Mouse (Mus musculus) heart, embryonic 14.5 days (tissue): ENCODE measurements around the gene Pax5. TPM values are rescaled to one million over a fixed set of nuclear protein-coding genes. Genes with fewer than 3 reads are reported as not detected.

Experiments
- ATAC-seq: fragments of 200-750 bp; cut with Nextera tagmentation; 2 replicates; pipeline ENCODE4 v1.8.0; 2017; ENCODE audit warnings: low read depth, moderate TSS enrichment; ENCODE audit not compliant: insufficient number of reproducible peaks, insufficient read depth, low FRiP score
- H3K27ac ChIP-seq, 2 experiments: fragments of 200-500 bp in 1 of 2; fragments of 300-500 bp in 1 of 2; sonication (generic) in 1 of 2; replicated peaks in 1 of 2; 2 replicates each; pipeline ENCODE4 v1.5.1; 2012 to 2014; ENCODE audit warnings: low read depth in 2 of 2, low read length in 2 of 2, control low read depth in 1 of 2, mild to moderate bottlenecking in 1 of 2, mixed read lengths in 1 of 2; ENCODE audit not compliant: control insufficient read depth in 1 of 2, insufficient read depth in 1 of 2
- H3K27me3 ChIP-seq: fragments of 300-500 bp; sonication (generic); 2 replicates; pipeline ENCODE4 v1.6.1; 2014; ENCODE audit warnings: mild to moderate bottlenecking, low read length, control low read depth; ENCODE audit not compliant: control insufficient read depth, insufficient read depth
- H3K36me3 ChIP-seq: fragments of 300-500 bp; sonication (generic); 2 replicates; pipeline ENCODE4 v1.6.1; 2014; ENCODE audit warnings: mild to moderate bottlenecking, control low read depth, low read length, mixed read lengths; ENCODE audit not compliant: control insufficient read depth, insufficient read depth
- H3K4me1 ChIP-seq, 2 experiments: fragments of 200-500 bp in 1 of 2; fragments of 300-500 bp in 1 of 2; sonication (generic) in 1 of 2; 2 replicates each; pipeline ENCODE4 v1.6.1; 2012 to 2014; ENCODE audit warnings: low read length in 2 of 2, control low read depth in 1 of 2, mixed read lengths in 1 of 2; ENCODE audit not compliant: control insufficient read depth in 2 of 2, insufficient read depth in 2 of 2
- H3K4me2 ChIP-seq: fragments of 300-500 bp; sonication (generic); 2 replicates; pipeline ENCODE4 v1.6.1; 2014; ENCODE audit warnings: mild to moderate bottlenecking, low read length
- H3K4me3 ChIP-seq, 2 experiments: fragments of 200-500 bp in 1 of 2; fragments of 300-500 bp in 1 of 2; sonication (generic) in 1 of 2; 2 replicates each; pipeline ENCODE4 v1.5.1; 2012 to 2014; ENCODE audit warnings: low read length in 2 of 2, mild to moderate bottlenecking in 2 of 2, control low read depth in 1 of 2, low read depth in 1 of 2, moderate library complexity in 1 of 2; ENCODE audit not compliant: control insufficient read depth in 1 of 2, insufficient read depth in 1 of 2
- H3K9ac ChIP-seq: fragments of 300-500 bp; sonication (generic); 2 replicates; pipeline ENCODE4 v1.6.1; 2014; ENCODE audit warnings: mild to moderate bottlenecking, low read length
- H3K9me3 ChIP-seq: fragments of 300-500 bp; sonication (generic); 2 replicates; pipeline ENCODE4 v1.6.1; 2016; ENCODE audit warnings: low read length, control low read depth; ENCODE audit not compliant: control insufficient read depth
- WGBS: fragments of 180-500 bp; shearing (Covaris S2); extraction: QIAGEN DNeasy Blood & Tissue Kit; methylation state at CpG from one replicate; pipeline ENCODE4 v1.1.7; 2014; 5-methylcytosine and 5-hydroxymethylcytosine counted together
- polyA plus RNA-seq: library from polyadenylated mRNA; unstranded; fragments of >200 nt; fragmentation: Nextera tagmentation; extraction: Ambion mirVana; gene quantifications from 2 replicates; pipeline ENCODE4 v1.2.1, GENCODE M21; 2014

Pax5 gene
- polyA plus RNA-seq, 1 experiment from 2014 or later, result not detected

DNA sequence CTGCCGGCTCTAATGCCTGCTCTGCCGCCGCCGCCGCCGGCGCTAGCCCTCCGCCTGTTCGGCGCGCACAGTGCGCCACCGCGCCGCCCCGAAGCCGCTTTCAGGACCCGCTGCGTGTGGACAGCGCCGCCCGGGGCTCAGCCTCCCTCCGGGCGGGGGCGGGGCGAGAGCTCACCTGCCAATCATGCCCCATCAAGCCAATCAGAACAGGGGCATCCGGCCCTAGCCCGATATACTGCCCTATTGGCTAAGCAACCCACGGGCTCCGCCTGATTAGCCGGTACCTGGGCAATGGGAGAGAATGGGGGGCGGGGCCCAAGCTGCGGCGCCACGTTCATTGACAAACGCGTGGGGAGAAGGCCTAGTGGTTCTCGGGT is 5.9 kb downstream of the Pax5 start:
- Histone ChIP-seq H3K27me3 (peaks cover 99% of the 10 kb centered on the region), H3K9me3 (no peaks in the 10 kb centered on the region), H3K4me2 (peak overlapping the region; percentile 77), H3K4me3 (peak overlapping the region; percentile 31 to 43), H3K4me1 (peaks cover 2 to 11% of the 10 kb centered on the region in 2 experiments; a peak in 3 of 4 replicates), H3K27ac (no peak overlapping the region), H3K9ac (no peak overlapping the region), H3K36me3 (no peaks in the 10 kb centered on the region)
- under 1% methylated on average over 32 of the region's 38 CpGs for WGBS
- peak; percentile 94 for ATAC-seq

DNA sequence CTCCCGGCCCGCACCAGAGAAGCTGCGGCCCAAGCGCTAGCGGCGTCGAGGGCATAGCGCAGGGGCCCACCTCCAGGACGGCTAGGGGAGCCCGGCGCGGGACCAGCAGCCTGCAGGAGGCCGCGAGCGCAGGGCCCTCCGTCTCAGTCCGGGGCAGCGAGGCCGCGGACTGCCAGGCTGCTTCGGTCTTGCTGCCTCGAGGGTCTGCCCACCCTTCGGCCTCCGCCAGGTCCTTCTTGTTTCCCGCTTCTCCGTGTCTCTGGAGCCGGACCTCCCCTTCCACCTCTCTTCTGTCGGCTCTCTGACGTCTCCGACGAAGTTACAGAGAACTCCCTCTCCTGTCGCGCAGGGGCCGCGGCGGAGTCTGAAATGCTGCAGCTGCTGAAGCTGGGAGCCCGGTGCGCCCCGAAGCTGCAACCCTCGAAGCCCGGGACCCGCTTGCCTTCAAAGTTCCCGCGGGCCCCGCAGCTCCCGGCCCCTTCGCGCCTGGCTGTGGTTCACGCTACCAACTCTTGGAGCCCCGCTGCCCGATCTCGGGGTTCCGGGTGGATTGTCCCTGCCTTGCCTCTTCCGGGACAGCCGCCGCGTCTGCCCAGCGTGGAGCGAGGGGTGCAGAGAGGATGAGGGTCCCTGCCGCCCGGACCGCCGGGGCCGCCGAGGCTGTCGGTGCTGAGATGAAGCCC is 6.5 kb downstream of the Pax5 start:
- Histone ChIP-seq H3K4me3 (peak overlapping the region; percentile 31 to 43), H3K9me3 (no peaks in the 10 kb centered on the region), H3K27me3 (peaks cover 98% of the 10 kb centered on the region), H3K4me1 (peaks cover 2 to 11% of the 10 kb centered on the region in 2 experiments; a peak in 3 of 4 replicates), H3K27ac (no peak overlapping the region), H3K9ac (no peak overlapping the region), H3K36me3 (no peaks in the 10 kb centered on the region), H3K4me2 (peak overlapping the region; percentile 77)
- under 1% methylated on average over 60 of the region's 66 CpGs for WGBS
- no peak for ATAC-seq

DNA sequence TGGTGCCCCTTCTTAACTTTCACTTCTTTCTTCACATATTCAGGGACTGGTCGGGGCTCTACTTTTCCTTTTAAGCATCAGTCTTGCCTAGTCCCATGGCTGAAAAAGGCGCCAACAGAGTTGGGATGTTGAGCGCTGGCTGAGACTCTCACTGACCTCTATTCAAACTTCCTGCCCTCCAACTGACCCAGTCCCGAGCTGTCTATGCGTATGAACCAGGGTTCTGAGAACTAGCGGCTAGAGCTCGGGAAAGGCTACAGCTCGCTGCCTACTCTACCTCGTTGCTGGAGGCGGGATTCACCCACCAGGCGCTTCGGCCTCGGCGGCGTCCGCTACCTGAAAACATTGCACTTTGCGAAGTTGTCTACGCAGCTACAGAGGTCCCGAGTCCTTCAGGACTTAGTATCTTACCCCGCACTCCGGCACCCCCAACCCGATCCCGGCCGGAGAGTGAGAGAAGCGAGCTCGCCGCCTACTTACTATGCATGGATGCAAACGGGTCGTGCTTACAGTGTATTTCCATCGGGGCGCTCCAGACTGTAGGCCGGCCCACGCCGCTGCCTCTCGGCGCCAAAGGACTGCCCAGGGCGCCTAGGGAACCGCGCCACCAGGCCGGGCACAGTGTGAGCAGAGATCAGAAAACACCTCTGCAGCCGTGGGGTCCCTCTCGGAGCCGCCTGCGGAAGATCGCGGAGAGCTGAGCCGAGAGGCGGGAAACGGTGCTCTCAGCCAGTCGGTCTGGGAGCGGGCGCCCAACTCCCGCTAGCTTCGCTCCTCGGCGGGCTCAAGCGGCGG is 7.2 kb downstream of the Pax5 start:
- H3K4me3 ChIP-seq, result peak overlapping the region in 1 of 2 experiments; percentile 43; a peak in 3 of 4 replicates
- H3K4me2 ChIP-seq, result peak overlapping the region; percentile 77
- H3K9me3 ChIP-seq, result no peaks in the 10 kb centered on the region
- peaks cover 98% of the 10 kb centered on the region for H3K27me3 ChIP-seq
- no peak overlapping the region for H3K9ac ChIP-seq
- no peak overlapping the region for H3K27ac ChIP-seq
- H3K4me1 ChIP-seq, result peaks cover 2 to 11% of the 10 kb centered on the region in 2 experiments; a peak in 3 of 4 replicates
- 1% methylated on average over 58 of the region's 58 CpGs for WGBS
- no peaks in the 10 kb centered on the region for H3K36me3 ChIP-seq
- ATAC-seq, result no peak

DNA sequence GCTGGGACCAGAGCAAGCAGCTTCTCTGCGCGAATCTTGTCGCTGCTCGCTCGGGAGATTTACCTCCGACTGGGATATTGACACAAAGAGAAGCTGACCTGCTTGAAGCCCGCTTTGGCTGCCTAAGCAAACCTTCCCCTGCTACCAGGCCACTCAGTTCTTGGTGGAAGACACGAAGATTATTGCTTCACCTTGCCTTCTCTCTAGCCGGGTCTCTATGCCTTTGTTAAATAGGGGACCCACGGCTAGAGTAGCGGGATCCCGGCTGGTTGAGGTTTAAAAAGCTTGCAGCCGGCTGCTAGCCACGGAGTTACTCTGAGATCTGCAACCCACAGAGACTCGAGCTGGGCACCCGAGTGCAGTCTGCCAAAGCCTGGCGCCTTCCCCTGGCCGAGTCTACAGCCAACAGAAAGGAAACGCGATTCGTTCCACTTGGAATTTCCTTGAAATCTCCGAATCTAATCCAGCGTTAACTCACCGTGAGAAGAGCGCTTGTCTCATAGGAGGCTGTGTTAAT is 8.2 kb downstream of the Pax5 start:
- Histone ChIP-seq H3K9me3 (no peaks in the 10 kb centered on the region), H3K36me3 (no peaks in the 10 kb centered on the region), H3K27me3 (peaks cover 98% of the 10 kb centered on the region), H3K4me1 (peaks cover 2 to 11% of the 10 kb centered on the region in 2 experiments; a peak in 3 of 4 replicates), H3K4me3 (no peak overlapping the region), H3K9ac (no peak overlapping the region), H3K4me2 (no peak overlapping the region), H3K27ac (no peak overlapping the region)
- WGBS, result 3% methylated on average over 25 of the region's 25 CpGs
- ATAC-seq, result no peak

DNA sequence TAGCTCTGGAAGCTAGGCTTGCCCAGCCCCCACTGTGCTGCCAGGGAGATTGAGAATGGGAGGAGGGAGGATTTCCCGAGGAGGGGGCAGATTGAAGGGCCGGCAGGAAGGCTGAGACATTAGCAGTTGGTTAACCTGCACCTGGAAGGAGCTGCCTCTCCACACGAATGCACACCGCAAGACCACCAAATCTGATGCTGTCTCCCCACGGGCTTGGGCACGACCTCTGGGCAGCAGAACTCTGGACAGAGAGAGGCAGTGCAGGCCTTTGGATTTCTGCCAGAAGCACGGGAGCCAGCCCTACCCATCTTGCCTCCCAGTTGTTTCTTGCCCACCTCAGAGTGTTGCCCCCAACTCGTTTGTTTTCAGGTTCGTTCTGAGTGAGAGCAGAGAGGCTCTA is 8.8 kb downstream of the Pax5 start:
- no peak overlapping the region for H3K4me3 ChIP-seq
- WGBS, result under 1% methylated on average over 9 of the region's 9 CpGs

DNA sequence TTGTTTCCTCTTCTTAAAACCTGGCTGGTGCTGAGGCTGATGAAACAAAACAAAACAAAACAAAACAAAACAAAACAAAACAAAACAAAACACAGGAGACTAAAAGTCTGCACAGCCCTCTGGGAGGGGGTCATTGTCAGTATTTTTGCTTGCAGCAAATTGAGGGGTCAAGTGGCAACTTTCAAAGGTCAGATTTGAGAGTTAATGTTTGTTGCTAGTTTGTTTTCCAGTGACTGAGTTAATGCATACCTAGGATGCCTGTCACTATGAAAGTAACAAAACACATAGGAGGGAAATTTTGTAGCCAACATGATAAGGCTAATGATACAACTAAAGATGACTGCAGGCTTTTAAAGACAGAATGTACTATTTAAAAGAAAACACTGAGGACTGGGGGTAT is 13.6 kb downstream of the Pax5 start:
- Histone ChIP-seq H3K9me3 (no peaks in the 10 kb centered on the region), H3K27ac (no peak overlapping the region), H3K4me2 (no peak overlapping the region), H3K4me3 (no peak overlapping the region), H3K4me1 (no peaks in the 10 kb centered on the region), H3K27me3 (peaks cover 72% of the 10 kb centered on the region), H3K36me3 (no peaks in the 10 kb centered on the region), H3K9ac (no peak overlapping the region)
- ATAC-seq, result no peak

More for the DNA sequence above, 8.8 kb downstream of the Pax5 start:
- H3K4me2 ChIP-seq, result no peak overlapping the region
- H3K9ac ChIP-seq, result no peak overlapping the region
- peaks cover 2 to 11% of the 10 kb centered on the region in 2 experiments; a peak in 3 of 4 replicates for H3K4me1 ChIP-seq
- peaks cover 98% of the 10 kb centered on the region for H3K27me3 ChIP-seq
- H3K36me3 ChIP-seq, result no peaks in the 10 kb centered on the region
- no peak for ATAC-seq
- no peaks in the 10 kb centered on the region for H3K9me3 ChIP-seq
- H3K27ac ChIP-seq, result no peak overlapping the region

DNA sequence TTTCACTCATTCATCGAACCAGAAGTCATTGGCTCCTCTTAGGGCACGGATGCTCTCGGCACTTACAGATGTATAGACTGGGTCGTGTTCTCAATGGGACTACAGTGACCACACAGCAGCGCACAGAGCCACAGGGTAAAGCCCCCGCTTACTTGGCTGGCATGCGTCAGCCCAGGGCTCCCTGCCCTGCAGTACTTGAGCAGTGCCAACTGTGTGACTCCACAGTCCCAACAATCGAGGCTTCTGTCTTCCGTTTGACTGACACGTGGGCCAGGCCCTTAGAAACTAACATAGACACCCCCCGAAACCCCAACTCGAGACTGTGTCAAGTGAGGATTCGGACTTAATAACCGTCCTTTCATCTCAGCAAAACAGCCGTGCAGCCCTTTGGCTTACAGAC is 15.9 kb downstream of the Pax5 start:
- H3K27ac ChIP-seq, result no peak overlapping the region
- peaks cover 49% of the 10 kb centered on the region for H3K27me3 ChIP-seq
- H3K36me3 ChIP-seq, result no peaks in the 10 kb centered on the region

More for the DNA sequence above, 15.9 kb downstream of the Pax5 start:
- H3K4me3 ChIP-seq, result no peak overlapping the region
- H3K9ac ChIP-seq, result no peak overlapping the region
- no peaks in the 10 kb centered on the region for H3K9me3 ChIP-seq
- no peak for ATAC-seq
- WGBS, result 61% methylated on average over 15 of the region's 15 CpGs
- H3K4me2 ChIP-seq, result no peak overlapping the region
- H3K4me1 ChIP-seq, result no peaks in the 10 kb centered on the region
